Mouse (Mus musculus) limb, embryonic 12.5 days (tissue): Measurements from ENCODE around the gene Ddx39. TPM values are rescaled to one million over a fixed set of nuclear protein-coding genes. Genes with fewer than 3 reads are reported as not detected.

ENCODE experiments used
- ATAC-seq: fragments of 200-750 bp; cut with Nextera tagmentation; 2 replicates; pipeline ENCODE4 v1.8.0; 2017; ENCODE audit warnings: low read depth, moderate TSS enrichment; ENCODE audit not compliant: insufficient number of reproducible peaks, insufficient read depth, low FRiP score, low TSS enrichment
- H3K27ac ChIP-seq: fragments of 300-500 bp; sonication (generic); 2 replicates; pipeline ENCODE4 v1.5.1; 2016; ENCODE audit warnings: mild to moderate bottlenecking, moderate library complexity
- H3K27me3 ChIP-seq: fragments of 300-500 bp; sonication (generic); 2 replicates; pipeline ENCODE4 v1.6.1; 2016; ENCODE audit warnings: mild to moderate bottlenecking, moderate library complexity
- H3K36me3 ChIP-seq: fragments of 300-500 bp; sonication (generic); 2 replicates; pipeline ENCODE4 v1.6.1; 2016; ENCODE audit warnings: mild to moderate bottlenecking, moderate library complexity
- H3K4me1 ChIP-seq: fragments of 300-500 bp; sonication (generic); replicated peaks from 2 replicates; pipeline ENCODE4 v1.6.1; 2016
- H3K4me2 ChIP-seq: fragments of 300-500 bp; sonication (generic); 2 replicates; pipeline ENCODE4 v1.6.1; 2016; ENCODE audit warnings: mild to moderate bottlenecking, moderate library complexity
- H3K4me3 ChIP-seq: fragments of 300-500 bp; sonication (generic); replicated peaks from 2 replicates; pipeline ENCODE4 v1.5.1; 2016; ENCODE audit warnings: mild to moderate bottlenecking
- H3K9ac ChIP-seq: fragments of 300-500 bp; sonication (generic); replicated peaks from 2 replicates; pipeline ENCODE4 v1.6.1; 2016; ENCODE audit warnings: mild to moderate bottlenecking, moderate library complexity
- H3K9me3 ChIP-seq: fragments of 300-500 bp; sonication (generic); 2 replicates; pipeline ENCODE4 v1.6.1; 2016; ENCODE audit warnings: mild to moderate bottlenecking, moderate library complexity
- WGBS: fragments of 180-500 bp; shearing (Covaris S2); methylation state at CpG from one replicate; pipeline ENCODE4 v1.1.7; 2016; 5-methylcytosine and 5-hydroxymethylcytosine counted together
- microRNA-seq: library from miRNA; unstranded; fragments of <30 nt; microRNA quantifications from one replicate; pipeline ENCODE4, GENCODE M21; 2017
- polyA plus RNA-seq: library from polyadenylated mRNA; unstranded; fragments of >200 nt; fragmentation: Nextera tagmentation; extraction: Ambion mirVana; gene quantifications from 2 replicates; pipeline ENCODE4 v1.2.1, GENCODE M21; 2016

Gene Ddx39
- polyA plus RNA-seq, 1 experiment from 2014 or later: 155 TPM

- H3K4me2 ChIP-seq: no peak overlapping the region
- H3K9ac ChIP-seq: no peak overlapping the region
- H3K27me3 ChIP-seq: peaks cover 10% of the 10 kb centered on the region; the same call in 1 of the 2 replicates
- no peak overlapping the region for H3K27ac ChIP-seq
- H3K4me3 ChIP-seq: no peak overlapping the region
- WGBS: 73% methylated on average over 7 of the region's 7 CpGs
- H3K9me3 ChIP-seq: peaks cover 8% of the 10 kb centered on the region; the same call in 1 of the 2 replicates
- H3K4me1 ChIP-seq: peaks cover 5% of the 10 kb centered on the region; the same call in 1 of the 2 replicates
- ATAC-seq: no peak
- no peaks in the 10 kb centered on the region for H3K36me3 ChIP-seq
Measured at GRCm38 (mm10) chr8:83769720-83770119, 54.7 kb downstream of the Ddx39 start.

- peaks cover 8% of the 10 kb centered on the region; the same call in 1 of the 2 replicates for H3K9me3 ChIP-seq
- H3K9ac ChIP-seq: no peak overlapping the region
- H3K27me3 ChIP-seq: peaks cover 10% of the 10 kb centered on the region; the same call in 1 of the 2 replicates
- H3K4me1 ChIP-seq: peaks cover 5% of the 10 kb centered on the region; the same call in 1 of the 2 replicates
- WGBS: 78% methylated on average over 2 of the region's 2 CpGs
- H3K36me3 ChIP-seq: no peaks in the 10 kb centered on the region
- ATAC-seq: no peak
- no peak overlapping the region for H3K4me3 ChIP-seq
- H3K27ac ChIP-seq: no peak overlapping the region
- no peak overlapping the region for H3K4me2 ChIP-seq
Measured at GRCm38 (mm10) chr8:83770669-83771068, 55.7 kb downstream of the Ddx39 start.

- Histone ChIP-seq H3K4me1 (peaks cover 5% of the 10 kb centered on the region; the same call in 1 of the 2 replicates), H3K36me3 (no peaks in the 10 kb centered on the region), H3K9ac (no peak overlapping the region), H3K9me3 (peaks cover 5% of the 10 kb centered on the region; the same call in 1 of the 2 replicates), H3K27me3 (peaks cover 10% of the 10 kb centered on the region; the same call in 1 of the 2 replicates), H3K4me3 (no peak overlapping the region), H3K27ac (no peak overlapping the region), H3K4me2 (no peak overlapping the region)
- WGBS: 40% methylated on average over 4 of the region's 4 CpGs
- no peak for ATAC-seq
Measured at GRCm38 (mm10) chr8:83771791-83772190, 56.8 kb downstream of the Ddx39 start.

GRCm38 (mm10) chr8:83772701-83773451, 57.9 kb downstream of the Ddx39 start:
- ATAC-seq: 0 out of 2 replicates have a peak, but pooled peaks have one; percentile 52
- 0 out of 2 replicates have a peak overlapping the region, but pooled peaks have one; percentile 12 for H3K9ac ChIP-seq
- WGBS: 13% methylated on average over 25 of the region's 25 CpGs

GRCm38 (mm10) chr8:83773452-83773846, 58.5 kb downstream of the Ddx39 start:
- Histone ChIP-seq H3K4me1 (peaks cover 5% of the 10 kb centered on the region; the same call in 1 of the 2 replicates), H3K4me3 (peak overlapping the region; percentile 38; the same call in 1 of the 2 replicates), H3K9ac (0 out of 2 replicates have a peak overlapping the region, but pooled peaks have one; percentile 12), H3K9me3 (no peaks in the 10 kb centered on the region), H3K27ac (no peak overlapping the region), H3K27me3 (peaks cover 10% of the 10 kb centered on the region; the same call in 1 of the 2 replicates), H3K36me3 (no peaks in the 10 kb centered on the region), H3K4me2 (peak overlapping the region; percentile 68)
- ATAC-seq: no peak
- 44% methylated on average over 6 of the region's 6 CpGs for WGBS

More at GRCm38 (mm10) chr8:83772701-83773451, 57.9 kb downstream of the Ddx39 start:
- Histone ChIP-seq H3K36me3 (no peaks in the 10 kb centered on the region), H3K4me3 (peak overlapping the region; percentile 38), H3K27me3 (peaks cover 10% of the 10 kb centered on the region; the same call in 1 of the 2 replicates), H3K9me3 (no peaks in the 10 kb centered on the region), H3K4me2 (peak overlapping the region; percentile 68), H3K4me1 (peaks cover 5% of the 10 kb centered on the region; the same call in 1 of the 2 replicates), H3K27ac (0 out of 2 replicates have a peak overlapping the region, but pooled peaks have one; percentile 19)

- WGBS: 36% methylated on average over 2 of the region's 2 CpGs
- Histone ChIP-seq H3K4me2 (no peak overlapping the region), H3K4me1 (peaks cover 5% of the 10 kb centered on the region; the same call in 1 of the 2 replicates), H3K27me3 (peaks cover 10% of the 10 kb centered on the region; the same call in 1 of the 2 replicates), H3K27ac (no peak overlapping the region), H3K9ac (no peak overlapping the region), H3K4me3 (no peak overlapping the region), H3K36me3 (no peaks in the 10 kb centered on the region), H3K9me3 (no peaks in the 10 kb centered on the region)
- no peak for ATAC-seq
Measured at GRCm38 (mm10) chr8:83774221-83774620, 59.2 kb downstream of the Ddx39 start.

Small RNAs within 50 kb of the gene (microRNA-seq; reads per million reads assigned to microRNA genes)
- gene Mir1668: not detected

Other genes starting within 250 kb of the Ddx39 start
- gene Olfr370, start 179.4 kb upstream of the Ddx39 start, polyA plus RNA-seq: not detected in 2 replicates
- 302 and 305 TPM in 2 replicates for gene Ndufb7, start 148.5 kb upstream of the Ddx39 start, polyA plus RNA-seq
- 577 and 580 TPM in 2 replicates for gene Tecr, start 107.2 kb upstream of the Ddx39 start, polyA plus RNA-seq
- 68.4 and 72.8 TPM in 2 replicates for gene Dnajb1, start 107.0 kb upstream of the Ddx39 start, polyA plus RNA-seq
- gene Gipc1, start 62.5 kb upstream of the Ddx39 start, polyA plus RNA-seq: 179 and 185 TPM in 2 replicates
- gene Ptger1, start 48.5 kb upstream of the Ddx39 start, polyA plus RNA-seq: 0.63 and 0.90 TPM in 2 replicates
- gene Pkn1, start 16.0 kb upstream of the Ddx39 start, polyA plus RNA-seq: 36.8 and 37.4 TPM in 2 replicates
- 24.2 and 28.0 TPM in 2 replicates for gene Adgre5, start 26.1 kb downstream of the Ddx39 start, polyA plus RNA-seq
- gene Adgrl1, start 184.9 kb downstream of the Ddx39 start, polyA plus RNA-seq: 28.2 and 32.7 TPM in 2 replicates
- 0.40 and 0.63 TPM in 2 replicates for gene Gm10644, start 240.0 kb downstream of the Ddx39 start, polyA plus RNA-seq
- 52.2 and 54.3 TPM in 2 replicates for gene Asf1b, start 240.3 kb downstream of the Ddx39 start, polyA plus RNA-seq